Mouse (Mus musculus): ENCODE data around the gene Dpf2. TPM values are rescaled to one million over a fixed set of nuclear protein-coding genes. Genes with fewer than 3 reads are reported as not detected.
A peak's percentile ranks its signal among the peaks of the same experiment; 100 is the strongest.

Gene Dpf2
- polyA plus RNA-seq, 1 experiment from 2014 or later: 167 TPM

DNA sequence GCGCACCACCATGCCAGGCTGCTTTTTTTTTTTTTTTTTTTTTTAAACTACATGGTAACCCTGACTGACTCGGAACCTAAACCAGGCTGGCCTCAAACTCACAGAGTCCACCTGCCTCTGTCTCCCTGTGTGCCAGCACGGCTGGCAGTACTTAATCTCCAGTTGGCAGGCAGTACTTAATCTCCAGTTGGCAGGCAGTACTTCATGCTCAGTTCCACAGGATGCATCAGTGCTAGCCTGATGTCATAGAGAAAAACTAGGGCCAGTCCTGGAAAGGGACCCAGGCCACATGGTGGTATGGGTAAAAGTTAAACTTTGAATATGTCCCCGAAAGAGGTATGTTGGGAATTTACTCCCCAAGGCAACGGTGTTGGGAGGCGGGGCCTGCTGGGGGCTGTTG is 15.3 kb upstream of the Dpf2 start:
- Histone ChIP-seq H3K27ac (ENCODE audit: low read depth, low read length) (no peak overlapping the region), H3K4me3 (ENCODE audit: low read length) (no peak overlapping the region), H3K9me3 (ENCODE audit: control insufficient read depth, low read length) (no peaks in the 10 kb centered on the region), H3K27me3 (ENCODE audit: control insufficient read depth, insufficient read depth, low read length) (no peaks in the 10 kb centered on the region), H3K4me1 (ENCODE audit: control insufficient read depth, insufficient read depth, low read length) (peaks cover 32% of the 10 kb centered on the region), H3K36me3 (ENCODE audit: control insufficient read depth, insufficient read depth, low read length) (no peaks in the 10 kb centered on the region), H3K9ac (ENCODE audit: low read depth, low read length) (no peak overlapping the region), H3K4me2 (replicated peaks; ENCODE audit: low read depth, low read length) (no peak overlapping the region)
- 57% methylated on average over 6 of the region's 6 CpGs for WGBS
- ATAC-seq (ENCODE audit: low FRiP score, low TSS enrichment): no peak

DNA sequence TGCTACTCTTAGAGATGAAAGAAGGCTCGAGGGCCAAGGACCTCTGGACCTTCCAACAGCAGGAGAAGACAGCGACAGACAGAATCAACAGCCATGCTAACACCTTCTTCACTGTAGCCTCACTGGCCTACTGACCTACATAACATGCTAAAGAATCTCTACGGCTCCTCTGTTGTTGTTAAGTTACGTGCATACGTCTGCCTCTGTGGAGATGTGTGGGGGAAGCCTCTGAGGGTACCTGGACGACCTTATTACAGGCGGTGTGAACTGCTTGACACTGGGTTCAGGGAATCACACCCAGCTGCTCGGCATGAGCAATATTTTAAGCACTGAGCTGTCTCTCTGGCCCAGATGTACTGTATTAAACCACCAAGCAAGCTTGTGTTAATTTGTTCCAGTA is 14.7 kb upstream of the Dpf2 start:
- peaks cover 32% of the 10 kb centered on the region for H3K4me1 ChIP-seq (ENCODE audit: control insufficient read depth, insufficient read depth, low read length)
- H3K9ac ChIP-seq (ENCODE audit: low read depth, low read length): no peak overlapping the region

DNA sequence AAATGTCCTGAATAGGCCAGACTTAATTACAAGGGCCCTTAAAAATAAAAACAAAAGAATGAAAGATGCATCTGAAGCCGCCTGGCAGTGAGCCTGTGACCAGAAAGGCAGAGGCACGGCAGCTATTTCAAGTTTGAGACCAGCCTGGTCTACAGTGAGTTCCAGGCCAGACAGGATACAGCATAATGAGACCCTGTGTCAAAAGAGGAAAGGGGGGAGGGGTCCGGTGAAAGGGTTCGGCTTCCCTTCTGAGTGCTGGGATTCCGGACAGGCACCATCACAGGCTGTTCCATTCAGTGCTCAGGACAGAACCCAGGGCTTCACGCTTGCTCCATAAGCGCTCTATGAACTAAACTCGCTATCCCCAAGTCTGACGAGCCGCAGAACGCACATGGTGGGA is 14.2 kb upstream of the Dpf2 start:
- H3K4me2 ChIP-seq (replicated peaks; ENCODE audit: low read depth, low read length): no peak overlapping the region
- ATAC-seq (ENCODE audit: low FRiP score, low TSS enrichment): no peak
- WGBS: 65% methylated on average over 11 of the region's 11 CpGs
- H3K4me1 ChIP-seq (ENCODE audit: control insufficient read depth, insufficient read depth, low read length): peaks cover 35% of the 10 kb centered on the region
- no peak overlapping the region for H3K9ac ChIP-seq (ENCODE audit: low read depth, low read length)
- H3K36me3 ChIP-seq (ENCODE audit: control insufficient read depth, insufficient read depth, low read length): no peaks in the 10 kb centered on the region
- H3K4me3 ChIP-seq (ENCODE audit: low read length): no peak overlapping the region
- no peaks in the 10 kb centered on the region for H3K27me3 ChIP-seq (ENCODE audit: control insufficient read depth, insufficient read depth, low read length)
- H3K27ac ChIP-seq (ENCODE audit: low read depth, low read length): no peak overlapping the region
- H3K9me3 ChIP-seq (ENCODE audit: control insufficient read depth, low read length): no peaks in the 10 kb centered on the region

More for the DNA sequence above, 14.7 kb upstream of the Dpf2 start:
- no peaks in the 10 kb centered on the region for H3K9me3 ChIP-seq (ENCODE audit: control insufficient read depth, low read length)
- no peak overlapping the region for H3K4me3 ChIP-seq (ENCODE audit: low read length)
- no peak for ATAC-seq (ENCODE audit: low FRiP score, low TSS enrichment)
- H3K4me2 ChIP-seq (replicated peaks; ENCODE audit: low read depth, low read length): no peak overlapping the region
- H3K27me3 ChIP-seq (ENCODE audit: control insufficient read depth, insufficient read depth, low read length): no peaks in the 10 kb centered on the region
- no peaks in the 10 kb centered on the region for H3K36me3 ChIP-seq (ENCODE audit: control insufficient read depth, insufficient read depth, low read length)
- H3K27ac ChIP-seq (ENCODE audit: low read depth, low read length): no peak overlapping the region
- 52% methylated on average over 8 of the region's 8 CpGs for WGBS

DNA sequence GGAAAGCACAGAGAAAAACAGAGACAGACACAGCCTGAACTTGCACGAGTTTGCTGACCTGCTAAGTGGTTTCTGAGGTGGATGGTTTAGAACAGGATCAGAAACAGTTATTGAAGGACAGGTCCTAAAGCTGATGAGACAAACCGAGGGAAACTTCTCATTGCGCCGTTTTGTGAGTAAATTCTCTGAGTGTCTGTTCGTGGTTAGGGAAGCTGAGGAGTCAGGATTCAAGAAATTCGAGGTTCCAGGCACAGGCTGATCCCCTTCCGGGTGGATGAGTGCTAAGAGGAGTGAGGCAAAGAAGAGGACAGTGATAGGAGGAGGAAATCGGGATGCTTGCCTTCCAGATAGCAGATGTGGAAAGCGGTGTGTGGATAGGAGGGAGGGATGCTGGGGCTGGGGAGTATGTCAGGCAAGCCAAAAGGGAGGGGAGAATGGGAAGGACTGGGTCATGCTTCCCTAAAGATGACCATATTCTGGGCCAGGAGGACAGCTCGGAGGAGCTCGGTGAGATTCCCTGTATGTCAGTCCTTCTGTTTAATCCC is 12.6 kb upstream of the Dpf2 start:
- Histone ChIP-seq H3K4me2 (replicated peaks; ENCODE audit: low read depth, low read length) (peak overlapping the region; percentile 93), H3K27me3 (ENCODE audit: control insufficient read depth, insufficient read depth, low read length) (no peaks in the 10 kb centered on the region), H3K36me3 (ENCODE audit: control insufficient read depth, insufficient read depth, low read length) (no peaks in the 10 kb centered on the region; the same call in 1 of the 2 replicates), H3K27ac (ENCODE audit: low read depth, low read length) (peak overlapping the region; percentile 56; the same call in 1 of the 2 replicates), H3K9ac (ENCODE audit: low read depth, low read length) (peak overlapping the region; percentile 55; the same call in 1 of the 2 replicates), H3K9me3 (ENCODE audit: control insufficient read depth, low read length) (no peaks in the 10 kb centered on the region), H3K4me3 (ENCODE audit: low read length) (peak overlapping the region; percentile 71), H3K4me1 (ENCODE audit: control insufficient read depth, insufficient read depth, low read length) (peaks cover 36% of the 10 kb centered on the region)
- no peak for ATAC-seq (ENCODE audit: low FRiP score, low TSS enrichment)
- WGBS: 33% methylated on average over 11 of the region's 11 CpGs

DNA sequence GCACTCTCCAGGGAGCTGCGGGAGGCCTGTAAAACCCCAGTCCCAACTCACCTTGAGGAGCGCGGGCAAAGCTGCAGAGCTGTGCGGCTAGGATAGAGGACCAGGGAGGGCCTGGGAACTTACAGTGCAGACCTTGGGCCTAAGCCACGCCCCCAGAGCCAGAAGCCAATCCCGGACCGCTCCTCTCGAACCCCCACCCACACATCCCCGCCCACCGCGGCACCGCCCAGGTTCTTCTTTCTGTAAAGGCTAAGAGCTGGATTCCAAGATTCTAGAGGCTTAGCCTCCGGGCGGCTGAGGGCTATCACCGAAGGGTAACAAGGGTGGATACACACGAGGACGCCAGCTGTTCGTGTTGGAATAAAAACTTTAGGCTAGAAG is 11.9 kb upstream of the Dpf2 start, which contains the start of gene Cdc42ep2:
Gene Cdc42ep2 (minus strand): TSS at position 104 of the 381 bp plus-strand sequence.
- Histone ChIP-seq H3K4me2 (replicated peaks; ENCODE audit: low read depth, low read length) (peak within 1 kb of the TSS; percentile 93), H3K36me3 (ENCODE audit: control insufficient read depth, insufficient read depth, low read length) (no peaks in the 10 kb centered on the region; the same call in 1 of the 2 replicates), H3K9me3 (ENCODE audit: control insufficient read depth, low read length) (no peaks in the 10 kb centered on the region), H3K4me3 (ENCODE audit: low read length) (peak within 1 kb of the TSS; percentile 71), H3K27me3 (ENCODE audit: control insufficient read depth, insufficient read depth, low read length) (no peaks in the 10 kb centered on the region), H3K9ac (ENCODE audit: low read depth, low read length) (peak within 1 kb of the TSS; percentile 55), H3K27ac (ENCODE audit: low read depth, low read length) (peak within 1 kb of the TSS; percentile 85), H3K4me1 (ENCODE audit: control insufficient read depth, insufficient read depth, low read length) (peaks cover 29% of the 10 kb centered on the region)
- under 1% methylated on average over 18 of the region's 18 CpGs for WGBS
- ATAC-seq (ENCODE audit: low FRiP score, low TSS enrichment): peak; percentile 94

DNA sequence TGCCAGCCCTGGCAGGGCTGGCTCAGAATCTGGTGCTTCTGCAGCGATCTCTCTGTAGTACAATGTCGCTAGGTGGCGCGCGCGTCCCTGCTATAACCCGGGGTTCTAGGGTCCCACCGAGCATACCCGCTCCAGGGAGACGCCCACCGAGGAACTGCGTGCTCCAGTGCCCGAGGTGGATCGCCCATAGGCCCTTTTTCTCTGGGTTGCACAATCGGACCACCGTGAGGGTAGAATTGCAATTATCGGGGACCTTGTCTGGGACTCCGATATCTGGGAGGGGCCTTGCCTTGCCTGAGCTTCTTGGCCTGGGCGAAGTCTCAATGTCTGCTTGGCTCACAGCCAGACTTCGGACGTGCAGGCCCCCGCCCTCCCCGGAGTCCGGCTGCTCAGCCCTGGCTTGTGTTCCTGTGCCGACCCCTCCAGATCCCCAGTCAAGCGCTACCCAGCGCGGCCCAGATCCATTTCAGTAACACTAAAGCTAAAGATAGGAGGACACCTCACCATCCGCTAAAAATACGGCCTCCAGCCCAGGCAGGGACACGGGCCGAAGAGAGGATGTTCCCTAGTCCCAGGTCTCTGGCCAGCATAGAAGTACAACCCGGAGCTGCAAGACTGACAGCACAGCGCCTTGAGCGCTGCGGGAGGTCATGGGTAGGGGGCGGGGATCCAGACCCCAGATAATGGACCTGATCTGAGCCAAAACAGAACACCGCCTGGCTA is 11.3 kb upstream of the Dpf2 start:
- H3K36me3 ChIP-seq (ENCODE audit: control insufficient read depth, insufficient read depth, low read length): no peaks in the 10 kb centered on the region; the same call in 1 of the 2 replicates
- H3K27me3 ChIP-seq (ENCODE audit: control insufficient read depth, insufficient read depth, low read length): no peaks in the 10 kb centered on the region
- WGBS: under 1% methylated on average over 38 of the region's 38 CpGs
- peak; percentile 71 for ATAC-seq (ENCODE audit: low FRiP score, low TSS enrichment)
- H3K9ac ChIP-seq (ENCODE audit: low read depth, low read length): peak overlapping the region; percentile 55
- H3K4me2 ChIP-seq (replicated peaks; ENCODE audit: low read depth, low read length): peak overlapping the region; percentile 93
- no peaks in the 10 kb centered on the region for H3K9me3 ChIP-seq (ENCODE audit: control insufficient read depth, low read length)
- peaks cover 23% of the 10 kb centered on the region for H3K4me1 ChIP-seq (ENCODE audit: control insufficient read depth, insufficient read depth, low read length)
- peak overlapping the region; percentile 71 for H3K4me3 ChIP-seq (ENCODE audit: low read length)
- peak overlapping the region; percentile 85 for H3K27ac ChIP-seq (ENCODE audit: low read depth, low read length)

DNA sequence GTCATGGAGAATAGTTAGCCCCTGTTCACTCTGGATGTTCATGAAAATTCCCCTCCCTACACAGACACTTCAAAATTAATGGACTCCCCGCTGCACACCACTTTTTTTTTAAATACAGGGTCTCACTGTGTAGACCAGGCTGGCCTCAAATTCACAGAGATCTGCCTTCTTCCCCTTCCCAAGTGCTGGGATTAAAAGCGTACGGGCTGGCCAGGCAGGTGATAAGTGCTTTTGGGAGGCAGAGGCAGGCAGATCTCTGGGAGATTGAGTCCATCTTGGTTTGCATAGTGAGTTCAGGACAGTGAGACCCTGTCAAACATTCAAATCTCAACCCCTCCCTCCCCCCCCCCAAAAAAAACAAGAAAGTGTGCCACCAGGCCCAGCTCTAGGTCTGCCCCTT is 10.2 kb upstream of the Dpf2 start:
- WGBS: 96% methylated on average over 3 of the region's 3 CpGs
- no peak overlapping the region for H3K9ac ChIP-seq (ENCODE audit: low read depth, low read length)
- no peaks in the 10 kb centered on the region for H3K9me3 ChIP-seq (ENCODE audit: control insufficient read depth, low read length)
- ATAC-seq (ENCODE audit: low FRiP score, low TSS enrichment): no peak
- H3K4me3 ChIP-seq (ENCODE audit: low read length): no peak overlapping the region
- H3K4me2 ChIP-seq (replicated peaks; ENCODE audit: low read depth, low read length): no peak overlapping the region; the same call in 1 of the 2 replicates
- H3K27ac ChIP-seq (ENCODE audit: low read depth, low read length): no peak overlapping the region
- peaks cover 12% of the 10 kb centered on the region; the same call in 1 of the 2 replicates for H3K4me1 ChIP-seq (ENCODE audit: control insufficient read depth, insufficient read depth, low read length)
- no peaks in the 10 kb centered on the region for H3K27me3 ChIP-seq (ENCODE audit: control insufficient read depth, insufficient read depth, low read length)
- peaks cover 8% of the 10 kb centered on the region for H3K36me3 ChIP-seq (ENCODE audit: control insufficient read depth, insufficient read depth, low read length)

DNA sequence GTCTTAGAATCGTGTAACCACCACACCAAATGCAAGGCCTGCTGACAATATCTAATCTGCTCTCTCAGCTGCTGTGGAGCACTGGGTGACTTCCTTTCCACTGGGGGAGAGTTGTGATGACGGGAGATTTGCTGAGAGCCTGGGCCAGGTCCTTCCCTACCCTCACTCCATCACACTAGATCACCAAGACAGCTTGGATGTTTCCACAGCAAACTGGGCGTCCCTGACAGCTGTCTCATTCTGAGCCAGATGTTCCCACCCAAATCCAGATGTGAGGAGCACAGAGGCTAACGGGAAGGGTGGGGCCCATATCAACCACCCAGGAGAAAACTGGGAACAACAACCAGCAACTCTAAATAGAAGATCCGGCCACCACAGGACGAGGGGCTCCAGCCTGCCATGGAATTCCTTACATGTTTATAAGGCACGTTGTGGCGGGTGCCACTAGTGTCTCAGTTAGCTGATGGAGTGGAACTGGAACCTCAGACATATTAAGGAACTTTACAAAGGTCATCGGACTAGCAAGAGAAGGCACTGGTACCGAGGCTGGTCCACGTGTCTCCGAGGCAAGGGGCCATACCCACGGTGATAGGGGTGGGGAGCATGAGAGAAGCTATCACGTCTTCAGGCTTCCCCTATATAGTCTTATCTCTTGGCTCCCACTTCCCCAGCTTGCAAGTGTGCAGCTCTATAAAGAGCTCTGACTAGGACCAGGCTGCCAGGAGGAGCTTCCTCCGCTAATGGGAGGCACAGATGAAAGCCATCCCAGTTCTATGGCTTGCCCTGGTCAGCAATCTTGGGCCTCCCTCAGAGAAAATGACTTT is 9.5 kb upstream of the Dpf2 start:
- peak overlapping the region; percentile 31; the same call in 1 of the 2 replicates for H3K4me2 ChIP-seq (replicated peaks; ENCODE audit: low read depth, low read length)
- H3K4me3 ChIP-seq (ENCODE audit: low read length): no peak overlapping the region; the same call in 1 of the 2 replicates
- H3K9me3 ChIP-seq (ENCODE audit: control insufficient read depth, low read length): no peaks in the 10 kb centered on the region
- 0 out of 2 replicates have a peak overlapping the region, but pooled peaks have one; percentile 48 for H3K9ac ChIP-seq (ENCODE audit: low read depth, low read length)
- H3K27me3 ChIP-seq (ENCODE audit: control insufficient read depth, insufficient read depth, low read length): no peaks in the 10 kb centered on the region
- H3K36me3 ChIP-seq (ENCODE audit: control insufficient read depth, insufficient read depth, low read length): peaks cover 13% of the 10 kb centered on the region
- no peak for ATAC-seq (ENCODE audit: low FRiP score, low TSS enrichment)
- peaks cover 11% of the 10 kb centered on the region; the same call in 1 of the 2 replicates for H3K4me1 ChIP-seq (ENCODE audit: control insufficient read depth, insufficient read depth, low read length)
- no peak overlapping the region; the same call in 1 of the 2 replicates for H3K27ac ChIP-seq (ENCODE audit: low read depth, low read length)
- WGBS: 68% methylated on average over 15 of the region's 15 CpGs

Measured in kidney, embryonic 14.5 days (tissue).